8 mouse cellular contexts compared by ENCODE assay signal in the genomic region with DNA sequence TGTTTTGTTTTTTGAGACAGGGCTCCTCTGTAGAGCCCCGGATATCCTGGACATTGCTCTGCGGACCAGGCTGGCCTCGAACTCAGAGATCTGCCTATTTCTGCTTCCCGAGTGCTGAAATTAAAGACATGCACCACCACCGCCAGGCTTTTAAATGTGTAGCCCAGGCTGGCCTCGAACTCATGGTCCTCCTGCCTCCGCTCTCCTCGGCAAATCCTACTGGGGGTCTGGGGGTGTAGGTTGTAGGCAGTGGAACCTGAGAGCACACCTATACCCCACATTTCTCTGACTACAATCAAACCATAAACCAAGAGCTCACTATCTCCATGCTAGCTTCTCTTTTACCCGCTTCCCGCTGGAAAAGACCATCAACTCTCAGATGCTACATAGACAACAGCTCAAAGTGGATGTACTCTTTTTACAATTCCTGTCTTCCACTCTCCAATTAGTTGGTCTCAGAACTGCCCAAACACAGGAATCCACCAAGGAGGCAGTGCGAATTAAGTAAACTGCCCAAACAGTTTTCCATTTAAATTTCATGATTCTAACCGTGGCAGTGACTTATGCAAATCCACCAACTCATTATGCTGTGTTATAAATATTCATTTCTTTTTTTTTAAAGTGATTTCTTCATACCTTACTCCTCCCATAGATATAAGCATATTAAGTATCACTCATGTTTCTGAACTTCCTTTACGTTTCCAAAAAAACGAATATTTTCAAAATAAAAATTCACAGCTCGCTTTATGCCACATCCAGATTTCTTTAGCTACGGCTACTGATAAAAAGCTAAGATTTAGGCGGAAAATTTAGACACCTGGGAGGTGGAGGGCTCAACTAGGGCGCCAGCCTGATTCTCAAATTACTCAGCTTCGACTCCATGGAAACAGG. TPM values are rescaled to one million over a fixed set of nuclear protein-coding genes. Genes with fewer than 3 reads are reported as not detected.
A peak's percentile ranks its signal among the peaks of the same experiment; 100 is the strongest.
DNase-seq lines count a peak whose midpoint lies in the region; ATAC-seq lines count a peak whose summit lies in the region.

No protein-coding gene starts in this region.

- no peaks in the 10 kb centered on the region for H3K36me3 ChIP-seq in neural tube, embryonic 11.5 days (ENCODE audit: control insufficient read depth, insufficient read depth, low read length)
- H3K36me3 ChIP-seq in limb, embryonic 13.5 days: peaks cover 8% of the 10 kb centered on the region; the same call in 1 of the 2 replicates
- H3K36me3 ChIP-seq in stomach, embryonic 16.5 days (ENCODE audit: control insufficient read depth, insufficient read depth, low read length): no peaks in the 10 kb centered on the region

- peaks cover 6% of the 10 kb centered on the region for H3K4me1 ChIP-seq in neural tube, embryonic 11.5 days (ENCODE audit: control insufficient read depth, insufficient read depth, low read length)
- H3K4me1 ChIP-seq in limb, embryonic 13.5 days: peaks cover 43% of the 10 kb centered on the region
- peaks cover 27% of the 10 kb centered on the region for H3K4me1 ChIP-seq in stomach, embryonic 16.5 days (ENCODE audit: control insufficient read depth, insufficient read depth, low read length)

- H3K9me3 ChIP-seq in neural tube, embryonic 11.5 days (ENCODE audit: control insufficient read depth, low read length): no peaks in the 10 kb centered on the region
- H3K9me3 ChIP-seq in limb, embryonic 13.5 days: no peaks in the 10 kb centered on the region
- no peaks in the 10 kb centered on the region for H3K9me3 ChIP-seq in stomach, embryonic 16.5 days (replicated peaks; ENCODE audit: control insufficient read depth, low read length)

- H3K4me2 ChIP-seq in neural tube, embryonic 11.5 days (ENCODE audit: low read depth): peak overlapping the region; percentile 55
- H3K4me2 ChIP-seq in limb, embryonic 13.5 days (replicated peaks): peak overlapping the region; percentile 68
- H3K4me2 ChIP-seq in stomach, embryonic 16.5 days (ENCODE audit: low read depth, low read length): peak overlapping the region; percentile 76

- peak overlapping the region; percentile 83 for H3K9ac ChIP-seq in neural tube, embryonic 11.5 days (ENCODE audit: low read length)
- peak overlapping the region; percentile 90 for H3K9ac ChIP-seq in limb, embryonic 13.5 days
- peak overlapping the region; percentile 87 for H3K9ac ChIP-seq in stomach, embryonic 16.5 days (ENCODE audit: low read length)

- peak; percentile 31 for DNase-seq in cerebellum, adult 11-12 months
- no peak for DNase-seq in cerebellum, postnatal 4 days (ENCODE audit: low spot score in 2 of 2)
- DNase-seq in neural tube, embryonic 11.5 days (ENCODE audit: low spot score): no peak
- DNase-seq in neural tube, embryonic 10.5 days (ENCODE audit: extremely low spot score, low spot score): no peak
- no peak for DNase-seq in frontal cortex, adult 2 months (ENCODE audit: extremely low spot score in 1 of 2, low spot score in 1 of 2)
- DNase-seq in frontal cortex, postnatal 10 days (ENCODE audit: low spot score in 2 of 2): no peak

- H3K27me3 ChIP-seq in neural tube, embryonic 11.5 days (ENCODE audit: control insufficient read depth, insufficient read depth, low read length): no peaks in the 10 kb centered on the region
- H3K27me3 ChIP-seq in limb, embryonic 13.5 days: no peaks in the 10 kb centered on the region
- no peaks in the 10 kb centered on the region for H3K27me3 ChIP-seq in stomach, embryonic 16.5 days (ENCODE audit: control insufficient read depth, insufficient read depth, low read length)

- H3K27ac ChIP-seq in neural tube, embryonic 11.5 days (ENCODE audit: low read depth, low read length): peak overlapping the region; percentile 70; the same call in 1 of the 2 replicates
- peak overlapping the region; percentile 94 for H3K27ac ChIP-seq in limb, embryonic 13.5 days
- peak overlapping the region; percentile 89 for H3K27ac ChIP-seq in stomach, embryonic 16.5 days (ENCODE audit: low read length)

- ATAC-seq in neural tube, embryonic 11.5 days (ENCODE audit: insufficient read depth, low FRiP score, low TSS enrichment): no peak
- ATAC-seq in limb, embryonic 13.5 days (ENCODE audit: low FRiP score, low read depth): no peak
- ATAC-seq in stomach, embryonic 16.5 days (ENCODE audit: insufficient read depth, low FRiP score): no peak

- 41% methylated on average over 19 of the region's 19 CpGs for WGBS in neural tube, embryonic 11.5 days
- 42% methylated on average over 19 of the region's 19 CpGs for WGBS in limb, embryonic 13.5 days
- 41% methylated on average over 19 of the region's 19 CpGs for WGBS in stomach, embryonic 16.5 days

- peak overlapping the region; percentile 75 for H3K4me3 ChIP-seq in neural tube, embryonic 11.5 days (ENCODE audit: low read depth, low read length)
- H3K4me3 ChIP-seq in limb, embryonic 13.5 days: peak overlapping the region; percentile 80
- H3K4me3 ChIP-seq in stomach, embryonic 16.5 days (replicated peaks; ENCODE audit: low read length): peak overlapping the region; percentile 76

RNA-seq across cellular contexts. Expression of gene Gxylt1, which starts 0.9 kb away (rescaled TPM):
- polyA plus RNA-seq in neural tube, embryonic 11.5 days (2014; fragmentation: Nextera tagmentation; extraction: Ambion mirVana): 14.4 and 15.5 TPM in 2 replicates
- polyA plus RNA-seq in limb, embryonic 13.5 days (2015; fragmentation: Nextera tagmentation; extraction: Ambion mirVana): 17.6 and 18.0 TPM in 2 replicates
- polyA plus RNA-seq in stomach, embryonic 16.5 days (2015; fragmentation: Nextera tagmentation; extraction: Ambion mirVana): 10.3 and 11.5 TPM in 2 replicates
- polyA plus RNA-seq in frontal cortex, adult 2 months (2012; rRNA removed): 8.0 and 8.1 TPM in 2 replicates
